Comparison of ENCODE assay signal across 9 mouse cellular contexts in genomic region chr16:35379344-35379743, GRCm38 (mm10). TPM values are rescaled to one million over a fixed set of nuclear protein-coding genes. Genes with fewer than 3 reads are reported as not detected.
DNase-seq lines count a peak whose midpoint lies in the region; ATAC-seq lines count a peak whose summit lies in the region.
"Had no signal": no experiment of that assay in that cellular context is flagged by ENCODE, and none has a peak within 500 bp of the region (broad histone marks: within the 10 kb centered on the region; RNA-seq: fewer than 3 reads in every experiment).

No protein-coding gene starts in this region.

- no peak for ATAC-seq in activated CD4-positive, CD25-positive, alpha-beta regulatory T cell, adult 4 months

- intact Hi-C loops in heart, postnatal 36 days (cut with DNase I) = no loop called here

- peak; percentile 58 for DNase-seq in testis, postnatal 10 days (ENCODE audit: low spot score)
- no peak for DNase-seq in testis, postnatal 14 days (ENCODE audit: low spot score)
- DNase-seq in adrenal gland, postnatal 14 days = peak; percentile 82
- DNase-seq in kidney, postnatal 4 days = peak; percentile 26 to 47
- DNase-seq in heart, postnatal 36 days = no peak
- no peak for DNase-seq in Muller cell, postnatal 12 days (ENCODE audit: inconsistent ontology term)
- DNase-seq: heart, postnatal 14 days; right cerebral cortex, postnatal 25 days had no signal

RNA-seq across cellular contexts. Expression of gene Sec22a, which starts 15.6 kb away (rescaled TPM):
- total RNA-seq in adrenal gland, postnatal 14 days (2021) = 24.4 and 24.9 TPM in 2 replicates
- polyA plus RNA-seq in activated CD4-positive, CD25-positive, alpha-beta regulatory T cell, adult 4 months (2017; shearing (Covaris generic)) = 10 to 100 TPM; 34.1 to 46.7 TPM
- total RNA-seq in heart, postnatal 36 days (2021) = 10 to 100 TPM in 1 of 2 experiments, 1 to 10 TPM in 1; 9.8 to 11.2 TPM

Comparison
In these comparisons a context has a peak if more than half of its experiments do, and no peak if none do; other contexts are left out.
1. DNase-seq: peak in testis, postnatal 10 days (single experiment), adrenal gland, postnatal 14 days (single experiment) and kidney, postnatal 4 days (2 of 2); none in testis, postnatal 14 days (single experiment), heart, postnatal 36 days (0 of 2) and Muller cell, postnatal 12 days (single experiment).